Mouse (Mus musculus) 416B (cell line): ENCODE measurements around the gene Oma1.

ENCODE experiments used
- DNase-seq: peaks from one replicate; pipeline ENCODE4 v3.0.0; 2011; ENCODE audit warnings: low read depth

Gene Oma1

DNA sequence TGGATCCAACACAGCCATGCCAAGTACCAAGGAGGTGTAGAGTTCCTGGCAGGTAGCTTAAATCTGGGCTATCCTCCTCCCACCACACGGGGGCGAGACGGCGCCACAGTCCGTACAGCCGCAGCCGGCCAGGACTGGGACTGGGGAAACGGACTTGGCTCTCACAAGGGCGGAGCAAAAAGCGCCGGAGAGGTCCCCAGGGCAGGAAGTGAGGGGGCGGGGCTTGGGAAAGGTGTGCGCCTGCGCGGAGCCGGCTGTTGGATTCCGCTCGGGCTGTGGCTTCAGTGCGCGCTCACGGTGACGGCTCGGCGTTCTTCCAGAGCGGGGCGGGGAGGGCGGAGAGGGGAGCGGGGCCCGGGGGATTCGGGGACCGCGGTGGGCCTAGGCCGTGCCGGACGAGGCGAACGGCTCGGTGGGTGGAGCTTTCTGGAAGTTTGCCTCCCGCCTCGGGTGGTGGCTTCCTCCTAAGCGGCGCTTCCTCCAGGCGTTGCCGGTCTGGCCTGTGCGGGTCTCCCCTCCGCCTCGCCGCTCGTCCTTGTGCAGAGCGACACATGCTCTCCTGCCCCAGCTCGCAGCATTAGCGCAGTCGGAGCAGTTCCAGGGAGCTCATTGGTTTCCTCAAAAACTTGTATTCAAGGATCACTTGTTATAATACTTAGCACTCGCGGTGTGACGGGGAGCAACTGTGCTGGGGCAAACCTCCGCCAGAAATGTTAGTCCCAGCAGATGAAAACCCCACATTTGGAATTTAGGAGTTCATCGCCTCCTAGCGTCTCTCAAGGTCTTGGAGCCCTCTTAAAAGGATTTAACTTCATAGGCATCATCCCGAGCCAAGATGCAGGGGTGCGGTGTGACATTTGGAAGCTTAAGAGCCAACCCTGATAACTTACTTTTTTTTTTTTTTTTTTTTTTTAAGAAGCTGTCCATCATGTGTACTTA, at the start of gene Oma1:
Gene Oma1 (plus strand): TSS at position 226 of the 939 bp plus-strand sequence.
- peak; percentile 97 for DNase-seq

DNA sequence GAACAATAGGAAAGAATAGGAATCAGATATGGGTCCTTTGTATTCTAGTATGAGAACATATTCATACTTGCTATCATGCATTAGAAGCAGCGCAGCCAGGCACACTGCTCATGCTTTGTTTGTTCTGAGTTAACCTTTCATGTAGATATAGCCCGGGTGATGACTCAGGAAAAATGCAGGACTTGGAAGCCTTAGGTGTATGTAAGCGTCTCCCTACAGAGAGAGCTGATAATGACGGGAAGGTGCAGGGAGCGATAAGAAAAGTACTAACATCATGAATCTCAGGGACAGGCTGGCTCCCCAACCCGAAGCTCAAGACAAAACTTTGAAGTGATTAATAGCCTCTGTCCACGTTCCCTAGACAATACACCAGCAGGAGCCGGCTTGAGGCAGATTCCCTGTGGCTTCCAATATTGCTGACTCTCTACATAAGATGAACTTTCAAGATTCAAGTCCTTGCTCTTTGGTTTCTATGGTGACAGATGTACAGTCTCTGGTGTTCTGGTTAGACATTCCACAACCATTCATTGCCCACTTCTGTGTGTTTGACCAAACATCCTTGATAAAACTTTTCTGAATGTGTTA, 49.7 kb upstream of the Oma1 start:
- DNase-seq = no peak

DNA sequence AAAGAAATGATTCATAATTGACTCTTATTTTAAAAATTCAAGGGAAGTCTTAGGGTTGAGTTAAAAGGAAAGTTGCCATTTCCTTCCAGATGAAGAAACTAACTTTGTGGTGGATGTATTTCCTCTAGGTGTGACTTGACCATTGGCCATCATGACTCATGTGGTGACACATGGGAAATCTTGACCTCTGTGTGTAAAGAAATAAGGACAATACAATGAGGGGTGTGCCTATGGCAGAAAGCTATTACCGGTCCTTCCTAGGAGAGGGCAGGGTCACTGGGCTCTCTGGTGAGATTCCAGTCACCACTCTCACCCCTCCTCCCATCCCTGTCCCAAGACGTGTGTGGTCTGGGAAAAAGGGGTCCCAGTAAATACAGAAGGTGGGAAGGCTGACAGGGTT, 48.4 kb upstream of the Oma1 start:
- DNase-seq = peak; percentile 80

DNA sequence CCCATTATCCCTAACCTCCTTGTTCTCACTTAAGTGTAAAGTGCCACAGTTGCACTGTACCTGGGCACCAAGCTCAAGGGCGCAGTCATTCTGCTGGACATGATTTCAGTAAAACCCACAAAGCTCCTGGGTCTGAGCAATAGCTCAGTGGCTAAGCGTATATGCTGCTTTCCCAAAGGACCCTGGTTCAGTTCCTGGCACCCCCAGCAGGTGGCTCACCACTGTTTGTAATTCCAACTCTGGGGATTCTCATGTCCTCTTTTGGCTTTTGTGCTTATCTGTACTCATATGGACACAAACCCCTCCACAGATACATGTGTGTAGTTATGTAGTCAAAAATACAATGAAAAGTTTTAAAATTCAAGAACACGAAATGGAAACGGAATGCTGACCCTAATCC, 44.3 kb upstream of the Oma1 start:
- peak; percentile 36 for DNase-seq

DNA sequence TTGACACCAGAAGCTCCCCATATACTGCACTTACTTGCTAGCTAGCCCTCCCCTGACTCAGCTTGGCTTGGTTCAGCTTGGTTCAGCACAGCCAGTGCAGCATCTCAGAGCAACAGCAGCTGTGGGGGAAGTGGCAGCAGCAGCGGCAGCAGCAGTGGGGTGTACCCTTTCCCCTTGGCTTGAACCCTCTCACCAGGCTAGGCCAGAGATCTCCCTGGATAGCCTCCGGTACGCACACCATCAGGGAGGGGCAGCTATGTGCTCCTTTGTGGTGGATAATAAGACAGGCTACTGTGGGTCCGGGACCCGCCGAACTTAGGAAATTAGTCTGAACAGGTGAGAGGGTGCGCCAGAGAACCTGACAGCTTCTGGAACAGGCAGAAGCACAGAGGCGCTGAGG, 40.6 kb upstream of the Oma1 start:
- DNase-seq = no peak

DNA sequence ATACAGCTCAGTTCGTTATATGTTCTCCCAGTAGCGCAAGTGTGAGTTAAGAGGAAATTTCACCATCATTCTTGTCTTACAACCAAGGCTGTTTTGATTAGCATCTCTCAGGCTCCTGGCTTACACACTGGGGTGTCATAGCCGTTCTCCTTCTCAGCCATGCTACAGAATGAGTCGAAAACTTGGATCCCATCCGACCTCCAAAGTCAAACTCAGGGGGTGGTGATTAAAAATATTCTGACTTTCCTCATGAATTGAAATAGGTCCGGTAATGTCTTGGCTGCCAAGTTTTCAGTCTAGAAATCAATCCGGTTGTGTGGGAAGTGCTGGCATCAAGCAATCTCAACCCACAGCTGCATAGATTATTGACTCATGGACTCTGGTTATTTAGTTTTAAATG, 25.3 kb upstream of the Oma1 start:
- DNase-seq = no peak

DNA sequence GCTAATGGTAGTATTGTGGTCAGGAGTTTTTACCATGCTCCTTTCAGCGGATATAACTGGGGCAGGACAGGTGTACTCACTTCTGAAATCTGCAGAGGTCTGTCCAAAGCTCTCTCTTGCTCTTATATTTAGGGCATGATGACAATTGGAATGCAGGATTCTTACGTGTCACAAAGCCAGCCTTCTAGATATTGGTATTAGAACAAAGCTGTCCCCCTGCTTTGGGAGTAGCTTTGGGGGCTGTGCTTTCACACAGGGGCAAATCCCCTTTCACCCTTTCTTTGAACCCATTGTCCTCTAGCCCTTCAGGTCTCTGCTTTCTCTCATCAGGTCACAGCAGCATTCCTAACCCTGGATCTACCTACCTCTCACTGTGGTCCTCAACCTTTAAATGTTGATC, 22.8 kb upstream of the Oma1 start, which contains the start of gene 4921539E11Rik:
Gene 4921539E11Rik (minus strand): TSS at position 101 of the 400 bp plus-strand sequence.
- DNase-seq = no peak

DNA sequence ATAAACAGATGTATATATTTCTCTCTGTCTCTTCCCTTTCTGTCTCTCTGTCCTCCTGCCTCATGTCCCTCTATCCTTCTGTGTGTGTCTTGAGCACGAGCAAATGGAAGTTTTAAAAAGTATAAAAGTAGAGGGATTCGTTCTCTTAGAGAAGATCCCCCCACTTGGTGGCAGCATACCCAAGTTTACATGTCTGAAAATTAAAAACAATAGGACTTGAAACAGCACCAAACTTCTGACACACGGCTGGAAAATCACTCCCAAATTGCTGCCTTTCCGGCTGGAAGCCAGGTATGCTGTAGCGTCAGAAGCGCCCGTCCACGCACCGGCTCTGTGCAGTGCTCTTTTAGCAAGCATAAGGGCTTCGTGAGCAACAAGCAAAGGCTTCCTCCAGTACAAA, 14.3 kb upstream of the Oma1 start:
- peak; percentile 14 for DNase-seq

- DNase-seq = no peak
Observed at GRCm38 (mm10) chr4:103303851-103304250, 9.8 kb upstream of the Oma1 start.

GRCm38 (mm10) chr4:103314526-103314910, 906 bp downstream of the Oma1 start:
- DNase-seq = peak; percentile 39

DNA sequence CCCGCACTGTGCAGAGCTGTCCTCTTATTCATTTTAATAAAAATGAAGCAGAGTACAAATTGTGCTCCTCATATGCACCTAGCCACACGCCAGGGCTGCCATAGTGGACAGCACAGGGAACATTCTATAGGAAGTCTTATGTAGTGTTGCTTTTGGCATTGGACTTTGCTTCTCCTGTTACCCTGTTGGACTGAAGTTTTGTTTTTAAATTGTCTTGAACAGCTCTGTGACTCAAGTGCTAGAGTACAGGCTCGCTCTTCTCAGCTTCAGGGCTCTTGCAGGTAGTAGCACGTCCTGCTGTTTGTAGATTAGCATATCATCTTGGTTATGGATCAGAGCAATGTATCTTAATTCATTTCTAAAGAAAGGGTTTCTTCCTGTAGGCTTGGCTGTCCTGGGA, 2.2 kb downstream of the Oma1 start:
- DNase-seq = no peak

GRCm38 (mm10) chr4:103321461-103321860, 7.8 kb downstream of the Oma1 start:
- DNase-seq = no peak

DNA sequence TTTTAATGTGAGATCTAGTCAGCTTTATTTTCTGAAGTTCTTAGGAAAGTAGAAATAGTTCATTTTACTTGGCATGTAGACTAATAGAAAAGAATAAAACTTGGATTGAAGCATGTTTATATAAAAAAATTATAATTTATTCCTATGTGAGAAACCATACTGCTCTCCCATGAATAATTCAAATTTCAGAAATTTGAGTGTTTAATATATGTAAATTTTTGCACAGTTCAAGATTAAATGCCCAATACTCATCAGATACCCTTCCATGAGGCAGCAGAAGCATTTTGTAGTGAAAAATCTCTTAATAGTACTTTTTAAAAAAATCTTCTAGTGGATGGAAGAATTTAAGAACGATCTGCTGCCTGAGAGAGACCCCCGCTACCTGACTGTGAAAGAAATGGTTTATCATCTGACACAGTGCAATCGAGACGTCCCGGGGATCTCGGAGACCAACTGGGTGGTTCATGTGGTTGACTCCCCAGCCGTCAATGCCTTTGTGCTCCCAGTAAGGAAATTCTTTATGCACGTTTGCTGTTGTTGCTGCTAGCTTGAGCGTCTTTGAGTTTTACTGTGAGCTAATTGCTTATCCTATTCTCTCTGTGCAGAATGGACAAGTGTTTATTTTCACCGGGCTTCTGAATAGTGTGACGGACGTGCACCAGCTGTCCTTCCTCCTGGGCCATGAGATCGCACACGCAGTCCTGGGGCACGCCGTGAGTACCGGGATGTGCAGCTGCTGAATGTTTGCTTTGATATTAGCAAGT, 11.3 kb downstream of the Oma1 start:
- DNase-seq = no peak

DNA sequence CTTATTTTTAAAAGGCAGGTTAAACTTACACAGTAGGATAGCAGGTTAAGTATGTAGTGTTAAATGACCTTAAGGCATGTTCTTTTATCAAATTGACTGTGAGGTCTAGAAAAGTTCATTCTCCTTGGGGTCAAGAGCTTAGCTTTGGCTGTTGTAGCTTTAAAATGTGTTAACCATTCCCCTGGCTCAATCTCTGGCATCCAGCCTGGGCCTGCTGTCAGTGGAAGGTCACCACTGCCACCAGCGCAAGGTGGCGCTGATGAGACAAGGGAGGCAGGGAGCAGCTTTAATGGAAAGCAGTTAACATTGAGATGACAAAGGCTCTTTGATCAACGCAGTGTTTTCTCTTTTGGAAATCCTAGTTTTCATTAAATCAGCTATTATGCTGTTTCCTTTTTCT, 13.4 kb downstream of the Oma1 start:
- peak; percentile 21 for DNase-seq

DNA sequence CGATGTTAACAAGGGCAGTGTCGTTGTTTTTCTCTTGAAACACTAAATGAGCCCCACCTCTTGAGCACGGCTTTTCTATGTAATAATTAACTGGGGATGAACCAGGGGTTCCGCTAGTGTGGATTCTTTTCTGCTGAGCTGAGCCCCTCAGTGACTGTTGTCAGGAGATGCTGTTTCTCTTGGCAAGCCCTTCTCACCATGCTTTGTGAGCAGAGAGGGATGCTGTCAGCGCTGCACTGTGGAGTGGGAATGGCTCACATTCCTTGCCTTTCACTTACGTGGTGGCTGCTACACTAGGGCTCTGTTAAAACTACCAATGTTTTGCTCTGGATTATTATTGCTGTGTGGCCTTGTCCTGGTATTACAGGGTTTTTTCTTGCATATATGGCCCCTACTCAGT, 15.7 kb downstream of the Oma1 start:
- no peak for DNase-seq

- no peak for DNase-seq
Observed at GRCm38 (mm10) chr4:103335134-103335533, 21.5 kb downstream of the Oma1 start.

- DNase-seq = no peak
Observed at GRCm38 (mm10) chr4:103340726-103341125, 27.1 kb downstream of the Oma1 start.

DNA sequence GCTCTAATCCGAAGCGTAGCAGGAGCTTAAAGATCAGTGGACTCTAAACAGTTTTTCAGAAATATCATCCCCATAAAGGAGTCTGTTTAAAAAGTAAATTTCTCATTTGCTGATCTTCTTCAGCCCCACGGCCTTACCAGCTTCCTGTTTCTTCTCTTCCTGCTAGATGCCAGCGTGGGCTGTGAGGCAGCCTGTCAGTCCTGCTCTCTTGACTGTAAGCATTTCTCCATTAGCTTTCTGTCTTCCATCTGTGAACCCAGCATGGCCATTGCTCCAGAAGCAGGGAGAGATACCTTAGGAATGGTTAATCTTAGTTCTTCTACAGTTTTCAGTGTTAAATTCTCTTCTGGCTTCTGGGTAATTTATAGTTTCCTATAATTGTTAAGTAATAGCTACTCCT, 28.0 kb downstream of the Oma1 start:
- peak; percentile 35 for DNase-seq

GRCm38 (mm10) chr4:103346058-103346457, 32.4 kb downstream of the Oma1 start:
- DNase-seq = peak; percentile 69

DNA sequence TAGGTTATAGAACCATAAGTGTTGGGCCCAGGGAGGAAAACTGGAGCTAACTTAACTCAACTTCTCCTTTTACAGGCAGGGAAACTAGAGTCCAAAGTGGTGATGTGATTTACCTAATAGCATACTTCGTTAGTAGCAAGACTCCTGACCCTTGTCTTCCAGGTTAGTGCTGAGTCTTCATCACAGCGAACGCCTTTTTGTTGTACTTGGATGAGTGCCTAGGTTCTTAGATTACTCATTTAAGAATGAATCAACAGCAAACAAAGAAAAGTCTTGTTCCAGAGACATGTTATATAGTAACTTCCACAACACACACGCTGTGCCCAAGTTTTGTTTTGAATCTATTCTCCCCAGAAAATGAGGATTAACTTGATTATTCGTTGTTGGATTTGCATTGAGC, 33.2 kb downstream of the Oma1 start:
- no peak for DNase-seq

GRCm38 (mm10) chr4:103349219-103349618, 35.6 kb downstream of the Oma1 start:
- no peak for DNase-seq

- no peak for DNase-seq
Observed at GRCm38 (mm10) chr4:103352926-103353325, 39.3 kb downstream of the Oma1 start.

GRCm38 (mm10) chr4:103357457-103357856, 43.8 kb downstream of the Oma1 start:
- no peak for DNase-seq
